13 mouse cellular contexts compared by ENCODE assay signal in genomic region chr8:122763267-122763738, GRCm38 (mm10). TPM values are rescaled to one million over a fixed set of nuclear protein-coding genes. Genes with fewer than 3 reads are reported as not detected.
DNase-seq lines count a peak whose midpoint lies in the region; ATAC-seq and TF ChIP-seq lines count a peak whose summit lies in the region.
"Had no signal": no experiment of that assay in that cellular context is flagged by ENCODE, and none has a peak within 500 bp of the region (broad histone marks: within the 10 kb centered on the region; RNA-seq: fewer than 3 reads in every experiment).

No protein-coding gene starts in this region.

- no peaks in the 10 kb centered on the region for H3K4me1 ChIP-seq in lung, adult 2 months (ENCODE audit: control insufficient read depth, insufficient read depth, low read length)
- no peaks in the 10 kb centered on the region for H3K4me1 ChIP-seq in midbrain, postnatal 0 days (ENCODE audit: insufficient read depth, low read length)

- H3K9me3 ChIP-seq in midbrain, postnatal 0 days (ENCODE audit: low read length): no peaks in the 10 kb centered on the region
- H3K9me3 ChIP-seq: megakaryocyte, embryonic 14.5 days; neural tube, embryonic 15.5 days had no signal

- WGBS in lung, adult 2 months: 42% methylated on average over 14 of the region's 14 CpGs
- 86% methylated on average over 14 of the region's 14 CpGs for WGBS in midbrain, postnatal 0 days

- H3K36me3 ChIP-seq in midbrain, postnatal 0 days (ENCODE audit: insufficient read depth, low read length): no peaks in the 10 kb centered on the region
- H3K36me3 ChIP-seq: neural tube, embryonic 15.5 days had no signal

- no peaks in the 10 kb centered on the region for H3K27me3 ChIP-seq in midbrain, postnatal 0 days (ENCODE audit: insufficient read depth, low read length)

- DNase-seq in adrenal gland, adult 2 months: peak; percentile 20
- no peak for DNase-seq in adrenal gland, postnatal 4 days (ENCODE audit: low spot score in 2 of 2)
- DNase-seq in CD4-positive helper T cell, adult 2 months (ENCODE audit: low read depth, low spot score): peak; percentile 60
- peak; percentile 39 for DNase-seq in heart, adult 8-10 months (ENCODE audit: low spot score)
- DNase-seq in lung, adult 2 months: peak; percentile 14
- no peak for DNase-seq in midbrain, postnatal 0 days (ENCODE audit: low spot score)
- DNase-seq in kidney, adult 8-10 months: no peak
- no peak for DNase-seq in embryo, embryonic 9.5 days (ENCODE audit: extremely low spot score)
- DNase-seq: cerebellum, adult 11-12 months; left cerebral cortex, postnatal 4 days had no signal

- ATAC-seq in midbrain, postnatal 0 days (ENCODE audit: low FRiP score): no peak

- no peak for TF ChIP-seq POLR2A in lung, adult 2 months (IDR thresholded peaks at IDR 0.05; ENCODE audit: borderline replicate concordance, extremely low read depth, low read depth, low read length)

- no peak overlapping the region for H3K4me3 ChIP-seq in lung, adult 2 months (replicated peaks; ENCODE audit: extremely low read depth, low read depth, low read length)
- no peak overlapping the region for H3K4me3 ChIP-seq in midbrain, postnatal 0 days (ENCODE audit: low read depth, low read length)
- H3K4me3 ChIP-seq: erythroblast, embryonic 14.5 days; megakaryocyte, embryonic 14.5 days; neural tube, embryonic 15.5 days had no signal

- TF ChIP-seq CTCF in lung, adult 2 months (IDR thresholded peaks at IDR 0.05; ENCODE audit: insufficient read depth, low read length): no peak
- no peak for TF ChIP-seq CTCF in midbrain, postnatal 0 days (IDR thresholded peaks at IDR 0.05)

- H3K9ac ChIP-seq in midbrain, postnatal 0 days (replicated peaks; ENCODE audit: low read length, poor library complexity, severe bottlenecking): no peak overlapping the region
- H3K9ac ChIP-seq: neural tube, embryonic 15.5 days had no signal

- no peak overlapping the region for H3K4me2 ChIP-seq in midbrain, postnatal 0 days (ENCODE audit: low read depth, low read length, poor library complexity, severe bottlenecking)
- H3K4me2 ChIP-seq: neural tube, embryonic 15.5 days had no signal

- no peak overlapping the region for H3K27ac ChIP-seq in midbrain, postnatal 0 days (ENCODE audit: low read depth, low read length)
- H3K27ac ChIP-seq: neural tube, embryonic 15.5 days had no signal

RNA-seq across cellular contexts. Expression of gene Acsf3, which starts 12.0 kb away (rescaled TPM):
- total RNA-seq in adrenal gland, adult 2 months (2021): 10 to 100 TPM; 40.4 to 42.3 TPM
- polyA plus RNA-seq in adrenal gland, adult 2 months (2012; rRNA removed): 44.4 and 45.8 TPM in 2 replicates
- 10 to 100 TPM; 34.0 to 35.8 TPM for total RNA-seq in adrenal gland, postnatal 4 days (2021)
- 10 to 100 TPM; 35.2 to 36.2 (median 35.3) TPM for total RNA-seq in heart, adult 8-10 months (2022)
- 16.3 and 17.7 TPM in 2 replicates for polyA plus RNA-seq in lung, adult 2 months (2012; rRNA removed)
- 22.1 and 22.7 TPM in 2 replicates for total RNA-seq in midbrain, postnatal 0 days (2014; rRNA removed)
- 18.8 and 18.9 TPM in 2 replicates for polyA plus RNA-seq in midbrain, postnatal 0 days (2015; fragmentation: Nextera tagmentation; extraction: Ambion mirVana)

Comparison
In these comparisons a context has a peak if more than half of its experiments do, and no peak if none do; other contexts are left out.
1. DNase-seq: peak in adrenal gland, adult 2 months (single experiment), CD4-positive helper T cell, adult 2 months (single experiment), heart, adult 8-10 months (single experiment) and lung, adult 2 months (single experiment); none in adrenal gland, postnatal 4 days (0 of 2), midbrain, postnatal 0 days (single experiment), kidney, adult 8-10 months (0 of 2) and embryo, embryonic 9.5 days (single experiment).